Mouse (Mus musculus) heart, embryonic 11.5 days (tissue): ENCODE results near the gene Slc2a4. TPM values are rescaled to one million over a fixed set of nuclear protein-coding genes. Genes with fewer than 3 reads are reported as not detected.
"Not testable (repeated sequence)": the region's sequence is repeated elsewhere in the genome, so short reads cannot be mapped to it uniquely, and the experiment has no call there.

Source experiments
- ATAC-seq: fragments of 200-750 bp; cut with Nextera tagmentation; replicated peaks from 2 replicates; pipeline ENCODE4 v1.8.0; 2017; ENCODE audit warnings: moderate library complexity; ENCODE audit not compliant: insufficient number of reproducible peaks, low FRiP score, low TSS enrichment
- H3K27ac ChIP-seq: fragments of 300-500 bp; sonication (generic); 2 replicates; pipeline ENCODE4 v1.5.1; 2014; ENCODE audit warnings: mild to moderate bottlenecking, low read depth, low read length
- H3K27me3 ChIP-seq: fragments of 300-500 bp; sonication (generic); 2 replicates; pipeline ENCODE4 v1.6.1; 2014; ENCODE audit warnings: mild to moderate bottlenecking, low read length, mixed read lengths; ENCODE audit not compliant: control insufficient read depth, insufficient read depth
- H3K36me3 ChIP-seq: fragments of 300-500 bp; sonication (generic); 2 replicates; pipeline ENCODE4 v1.6.1; 2014; ENCODE audit warnings: mild to moderate bottlenecking, low read length, moderate library complexity, mixed read lengths; ENCODE audit not compliant: control insufficient read depth, insufficient read depth
- H3K4me1 ChIP-seq: fragments of 300-500 bp; sonication (generic); 2 replicates; pipeline ENCODE4 v1.6.1; 2014; ENCODE audit warnings: low read length; ENCODE audit not compliant: control insufficient read depth, insufficient read depth
- H3K4me2 ChIP-seq: fragments of 300-500 bp; sonication (generic); 2 replicates; pipeline ENCODE4 v1.6.1; 2014; ENCODE audit warnings: mild to moderate bottlenecking, moderate library complexity
- H3K4me3 ChIP-seq: fragments of 300-500 bp; sonication (generic); 2 replicates; pipeline ENCODE4 v1.5.1; 2014; ENCODE audit warnings: low read depth, low read length
- H3K9ac ChIP-seq: fragments of 300-500 bp; sonication (generic); 2 replicates; pipeline ENCODE4 v1.6.1; 2014; ENCODE audit warnings: mild to moderate bottlenecking, low read depth, low read length, moderate library complexity
- H3K9me3 ChIP-seq: fragments of 300-500 bp; sonication (generic); replicated peaks from 2 replicates; pipeline ENCODE4 v1.6.1; 2016; ENCODE audit warnings: low read length; ENCODE audit not compliant: control insufficient read depth
- WGBS: fragments of 180-500 bp; shearing (Covaris S2); extraction: QIAGEN DNeasy Blood & Tissue Kit; methylation state at CpG from one replicate; pipeline ENCODE4 v1.1.7; 2014; ENCODE audit not compliant: insufficient replicate concordance; 5-methylcytosine and 5-hydroxymethylcytosine counted together
- polyA plus RNA-seq: library from polyadenylated mRNA; unstranded; fragments of >200 nt; fragmentation: Nextera tagmentation; extraction: Ambion mirVana; gene quantifications from 2 replicates; pipeline ENCODE4 v1.2.1, GENCODE M21; 2014

Gene Slc2a4
- polyA plus RNA-seq, 1 experiment from 2014 or later: 22.0 TPM

DNA sequence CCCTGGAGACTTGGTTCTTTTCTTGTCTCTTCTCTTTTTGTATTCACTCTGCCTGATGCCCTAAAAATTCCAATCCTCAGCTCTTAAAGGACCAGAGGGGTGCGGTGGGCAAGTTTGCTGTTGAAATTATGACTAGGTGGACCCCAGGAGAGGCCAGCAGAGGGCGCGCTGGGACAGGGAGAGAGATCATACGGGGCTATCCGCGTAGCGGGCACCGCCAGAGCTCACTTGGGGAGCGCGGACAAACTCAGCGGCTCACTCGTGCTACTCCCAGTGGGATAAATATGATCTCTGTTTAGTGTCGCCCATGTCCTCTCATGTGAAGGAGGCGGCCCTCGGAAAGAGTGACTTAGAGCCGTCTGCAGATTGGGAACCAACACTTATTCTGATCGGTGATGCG lies 13.8 kb downstream of the Slc2a4 start:
- H3K9ac ChIP-seq: no peak overlapping the region
- ATAC-seq: no peak

DNA sequence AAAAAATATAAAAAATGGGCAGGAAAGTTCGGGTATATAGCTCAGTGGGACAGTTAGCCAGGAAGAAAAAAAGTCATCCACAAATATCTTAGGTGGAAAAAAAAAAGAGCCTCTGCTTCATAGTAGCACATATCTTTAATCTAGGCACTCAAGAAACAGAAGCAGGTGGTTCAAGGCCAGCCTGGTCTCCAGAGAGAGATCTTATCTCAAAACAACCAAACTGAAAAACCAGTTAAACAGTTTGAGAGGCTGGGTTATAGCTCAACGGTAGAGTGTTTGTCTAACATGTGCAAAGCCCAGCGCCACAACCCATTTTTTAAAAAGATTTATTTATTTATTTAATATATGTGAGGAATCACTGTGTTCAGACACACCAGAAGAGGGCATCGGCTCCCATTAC lies 14.9 kb downstream of the Slc2a4 start:
- Histone ChIP-seq H3K27me3 (peaks cover 29% of the 10 kb centered on the region), H3K4me3 (no peak overlapping the region), H3K36me3 (no peaks in the 10 kb centered on the region), H3K27ac (no peak overlapping the region), H3K9me3 (no peaks in the 10 kb centered on the region), H3K4me2 (no peak overlapping the region), H3K9ac (no peak overlapping the region), H3K4me1 (peaks cover 16% of the 10 kb centered on the region)
- WGBS: 66% methylated on average over 4 of the region's 4 CpGs
- ATAC-seq: no peak

More for the DNA sequence above, 13.8 kb downstream of the Slc2a4 start:
- H3K9me3 ChIP-seq: no peaks in the 10 kb centered on the region
- peak overlapping the region; percentile 21 for H3K4me3 ChIP-seq
- no peaks in the 10 kb centered on the region for H3K36me3 ChIP-seq
- peaks cover 40% of the 10 kb centered on the region for H3K27me3 ChIP-seq
- no peak overlapping the region for H3K27ac ChIP-seq
- H3K4me1 ChIP-seq: peaks cover 16% of the 10 kb centered on the region
- peak overlapping the region; percentile 99 for H3K4me2 ChIP-seq
- 1% methylated on average over 18 of the region's 18 CpGs for WGBS

DNA sequence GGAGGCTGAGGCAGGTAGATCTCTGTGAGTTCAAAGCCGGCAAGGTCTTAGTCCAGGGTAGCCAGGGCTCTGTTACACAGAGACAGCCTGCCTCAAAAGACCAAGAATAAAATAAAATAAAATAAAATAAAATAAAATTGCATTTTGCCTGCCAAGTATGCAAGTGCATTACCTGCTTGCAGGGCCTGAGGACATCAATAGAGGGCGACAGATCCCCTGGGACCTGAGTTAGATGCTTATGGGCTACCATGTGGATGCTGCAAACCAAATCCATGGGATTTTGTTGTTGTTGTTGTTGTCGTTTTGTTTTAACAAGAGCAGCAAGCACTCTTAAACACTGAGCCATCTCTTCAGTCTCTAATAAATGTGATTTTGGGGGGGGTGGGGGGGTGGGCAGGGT lies 15.7 kb downstream of the Slc2a4 start:
- no peak overlapping the region for H3K9ac ChIP-seq

DNA sequence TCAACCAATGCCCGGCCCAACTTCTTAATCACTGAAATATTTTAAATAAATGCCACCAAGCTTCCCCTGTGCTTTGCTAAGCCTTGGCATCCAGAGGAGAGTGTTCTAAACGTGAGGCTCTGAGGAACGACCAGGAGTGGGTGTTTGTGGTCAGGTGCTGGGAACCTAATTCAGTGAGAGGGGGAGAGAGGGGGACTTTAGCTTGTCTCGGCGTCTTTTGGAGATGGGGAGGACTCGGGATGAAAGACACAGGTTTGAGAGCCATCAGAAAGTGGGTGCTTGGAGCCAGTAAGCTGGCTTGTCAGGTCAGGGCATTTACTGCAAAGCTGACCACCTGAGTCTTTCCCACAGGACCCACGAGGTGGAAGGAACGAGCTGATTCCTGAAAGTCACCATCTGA lies 16.2 kb downstream of the Slc2a4 start:
- no peak for ATAC-seq

More for the DNA sequence above, 15.7 kb downstream of the Slc2a4 start:
- no peaks in the 10 kb centered on the region for H3K9me3 ChIP-seq
- H3K27ac ChIP-seq: no peak overlapping the region
- H3K4me1 ChIP-seq: peaks cover 16% of the 10 kb centered on the region
- peaks cover 26% of the 10 kb centered on the region for H3K27me3 ChIP-seq
- no peaks in the 10 kb centered on the region for H3K36me3 ChIP-seq
- WGBS: 37% methylated on average over 3 of the region's 3 CpGs
- H3K4me2 ChIP-seq: no peak overlapping the region
- no peak overlapping the region for H3K4me3 ChIP-seq
- ATAC-seq: no peak

DNA sequence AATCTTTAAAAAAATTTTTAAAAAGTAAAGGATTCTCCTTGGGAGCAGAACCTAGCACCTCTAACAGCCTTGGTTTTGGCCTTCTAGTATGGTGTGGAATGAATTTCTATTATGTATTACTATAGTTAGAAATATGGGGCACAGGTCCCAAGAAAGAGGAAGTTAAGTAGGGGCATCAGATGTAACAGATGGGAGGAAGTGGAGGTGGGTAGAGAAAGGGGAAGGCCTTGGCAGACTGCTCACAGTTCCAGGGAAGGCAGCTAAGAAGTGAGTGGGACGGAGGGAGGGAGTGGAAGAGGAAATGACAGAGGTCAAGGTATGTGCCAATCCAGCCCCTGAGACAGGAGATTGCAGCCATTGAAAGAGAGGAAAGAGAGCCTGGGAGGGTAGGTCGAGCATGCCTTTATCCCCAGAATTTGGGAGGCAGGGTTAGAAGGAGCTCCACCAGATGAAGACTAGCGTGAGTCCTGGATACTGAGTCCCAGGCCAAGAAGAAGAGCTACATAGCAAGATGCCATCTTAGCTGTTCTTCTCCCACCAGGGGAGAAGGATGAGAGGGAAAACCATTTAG lies 16.9 kb downstream of the Slc2a4 start:
- H3K4me2 ChIP-seq: no peak overlapping the region
- H3K36me3 ChIP-seq: no peaks in the 10 kb centered on the region
- no peak for ATAC-seq
- H3K4me3 ChIP-seq: no peak overlapping the region
- H3K9ac ChIP-seq: no peak overlapping the region
- peaks cover 14% of the 10 kb centered on the region for H3K27me3 ChIP-seq
- no peaks in the 10 kb centered on the region for H3K9me3 ChIP-seq
- H3K4me1 ChIP-seq: peaks cover 6% of the 10 kb centered on the region; the same call in 1 of the 2 replicates
- H3K27ac ChIP-seq: no peak overlapping the region
- 51% methylated on average over 3 of the region's 3 CpGs for WGBS

More for the DNA sequence above, 16.2 kb downstream of the Slc2a4 start:
- Histone ChIP-seq H3K4me2 (no peak overlapping the region), H3K36me3 (no peaks in the 10 kb centered on the region), H3K27ac (no peak overlapping the region), H3K4me3 (no peak overlapping the region), H3K9ac (no peak overlapping the region), H3K9me3 (no peaks in the 10 kb centered on the region), H3K27me3 (peaks cover 21% of the 10 kb centered on the region), H3K4me1 (peaks cover 13% of the 10 kb centered on the region)
- WGBS: 71% methylated on average over 8 of the region's 8 CpGs

DNA sequence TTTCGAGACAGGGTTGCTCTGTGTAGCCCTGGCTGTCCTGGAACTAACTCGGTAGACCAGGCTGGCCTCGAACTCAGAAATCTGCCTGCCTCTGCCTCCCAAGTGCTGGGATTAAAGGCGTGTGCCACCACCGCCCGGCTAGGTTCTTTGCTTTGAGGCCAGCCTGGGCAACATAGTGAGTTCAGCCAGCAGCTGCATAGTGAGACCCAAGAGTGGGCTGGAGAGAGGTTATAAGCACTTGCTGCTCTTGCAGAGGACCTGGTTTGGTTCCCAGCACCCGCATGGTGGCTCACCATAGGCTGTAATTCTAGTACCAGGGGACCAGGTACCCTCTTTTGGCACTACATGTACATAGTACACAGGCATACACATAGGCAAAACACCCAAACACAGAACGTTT lies 17.8 kb downstream of the Slc2a4 start:
- H3K4me2 ChIP-seq, H3K27ac ChIP-seq, H3K4me1 ChIP-seq, H3K9me3 ChIP-seq, H3K36me3 ChIP-seq, ATAC-seq, H3K27me3 ChIP-seq, H3K9ac ChIP-seq, H3K4me3 ChIP-seq: not testable (repeated sequence)
- WGBS: 85% methylated on average over 8 of the region's 8 CpGs

DNA sequence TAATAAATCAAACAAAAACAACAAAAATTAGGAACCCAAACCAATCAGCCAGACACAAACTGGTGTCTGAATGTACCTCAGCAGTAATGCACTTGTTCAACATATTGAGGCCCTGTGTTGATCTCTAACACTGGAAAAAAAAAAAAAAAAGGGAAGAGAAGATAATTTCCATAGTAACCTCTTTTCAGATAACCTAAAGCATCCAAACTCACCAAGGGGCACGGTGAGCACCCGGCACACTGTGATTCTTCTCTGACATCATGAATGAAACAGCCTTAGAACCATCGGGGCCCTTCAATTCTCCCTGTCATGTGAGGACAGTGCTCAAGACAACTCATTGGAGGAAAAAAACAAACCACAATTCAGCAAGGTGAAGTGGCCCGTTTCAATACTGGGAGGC lies 18.3 kb downstream of the Slc2a4 start:
- 30% methylated on average over 4 of the region's 4 CpGs for WGBS

DNA sequence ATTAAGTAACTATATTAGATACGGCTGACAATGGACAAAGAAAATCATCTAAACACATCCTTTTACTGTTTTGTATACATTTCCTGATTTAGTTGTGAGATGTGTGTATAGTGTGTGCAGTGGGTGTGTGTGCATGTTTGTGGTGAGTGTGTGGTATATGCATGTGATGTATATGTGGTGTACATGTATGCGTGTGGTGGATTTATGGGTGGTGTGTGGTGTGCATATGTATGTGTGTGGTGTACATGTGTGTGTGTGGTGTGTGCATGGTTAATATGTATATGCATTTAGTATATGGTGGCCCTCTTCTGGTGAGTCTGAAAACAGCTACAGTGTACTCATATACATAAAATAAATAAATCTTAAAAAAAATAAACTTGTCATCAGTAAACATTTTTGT lies 20.5 kb downstream of the Slc2a4 start:
- peaks cover under 1% of the 10 kb centered on the region; the same call in 1 of the 2 replicates for H3K4me1 ChIP-seq
- H3K9me3 ChIP-seq: no peaks in the 10 kb centered on the region
- H3K36me3 ChIP-seq: no peaks in the 10 kb centered on the region
- no peak overlapping the region for H3K9ac ChIP-seq
- 89% methylated on average over 2 of the region's 2 CpGs for WGBS
- ATAC-seq: no peak
- no peaks in the 10 kb centered on the region for H3K27me3 ChIP-seq
- no peak overlapping the region for H3K4me2 ChIP-seq
- no peak overlapping the region for H3K4me3 ChIP-seq
- H3K27ac ChIP-seq: no peak overlapping the region

More for the DNA sequence above, 18.3 kb downstream of the Slc2a4 start:
- Histone ChIP-seq H3K4me3 (no peak overlapping the region), H3K9me3 (no peaks in the 10 kb centered on the region), H3K9ac (no peak overlapping the region), H3K27ac (no peak overlapping the region), H3K4me1 (no peaks in the 10 kb centered on the region), H3K27me3 (peaks cover under 1% of the 10 kb centered on the region; the same call in 1 of the 2 replicates), H3K4me2 (no peak overlapping the region), H3K36me3 (no peaks in the 10 kb centered on the region)
- no peak for ATAC-seq

DNA sequence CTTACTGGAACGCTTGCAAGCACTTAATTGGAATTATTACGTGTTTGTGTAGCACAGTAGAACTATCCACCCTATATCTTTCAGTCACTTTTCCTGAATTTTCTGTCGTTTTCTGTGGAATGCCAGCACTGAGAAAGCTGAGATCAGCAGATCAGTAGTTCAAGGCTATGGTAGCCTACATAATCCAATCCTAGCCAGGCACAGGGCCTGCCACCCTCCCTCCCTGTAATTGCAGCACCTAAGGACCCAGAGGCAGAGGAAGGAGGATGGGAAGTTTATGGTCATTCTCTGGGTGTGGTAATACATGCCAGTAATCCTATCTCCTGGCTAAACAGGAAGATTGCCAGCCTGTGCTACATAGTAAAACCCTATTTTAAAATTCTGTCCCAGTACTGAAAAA lies 25.2 kb downstream of the Slc2a4 start:
- H3K27me3 ChIP-seq: no peaks in the 10 kb centered on the region
- 0 out of 2 replicates have a peak overlapping the region, but pooled peaks have one; percentile 82 for H3K9ac ChIP-seq
- H3K4me1 ChIP-seq: peaks cover 13% of the 10 kb centered on the region
- 73% methylated on average over 3 of the region's 3 CpGs for WGBS
- ATAC-seq: no peak
- peaks cover 6% of the 10 kb centered on the region for H3K36me3 ChIP-seq
- no peak overlapping the region for H3K4me3 ChIP-seq
- peak overlapping the region; percentile 98; the same call in 1 of the 2 replicates for H3K27ac ChIP-seq
- H3K9me3 ChIP-seq: no peaks in the 10 kb centered on the region
- H3K4me2 ChIP-seq: peak overlapping the region; percentile 55
